Comparison of ENCODE assay signal across 1 mouse cellular context in the genomic region with DNA sequence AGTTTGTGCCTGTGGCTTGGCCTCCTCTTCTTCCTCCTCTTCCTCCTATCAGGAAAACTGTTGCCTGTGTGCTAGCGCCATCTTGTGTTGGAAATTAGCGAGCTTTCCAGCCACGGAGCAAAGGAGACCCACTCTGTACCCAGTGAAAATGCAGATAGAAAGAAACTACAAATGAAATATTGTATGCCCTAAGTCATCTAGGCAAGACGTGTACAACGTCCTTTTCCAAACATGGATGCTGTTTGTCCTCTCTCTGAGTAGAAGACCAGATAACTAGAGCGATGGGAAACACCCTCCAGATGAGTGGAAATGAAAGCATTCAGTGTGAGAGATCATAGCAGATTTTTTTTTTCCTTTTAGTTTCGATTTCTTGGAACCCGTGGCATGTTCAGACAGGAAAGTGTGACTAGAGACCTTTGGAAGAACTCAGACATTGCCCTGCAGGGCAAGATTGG.
TF ChIP-seq lines count a peak whose summit lies in the region.

A gene (plus strand): TSS at position 405 of the 455 bp plus-strand sequence.

TF ChIP-seq in CH12.LX, 34 proteins besides CTCF, POLR2A, EP300 and RAD21 (continued from another document):
- TF ChIP-seq SMC3 (IDR thresholded peaks at IDR 0.05; ENCODE audit: low read depth, low read length) (peak; percentile 76), ZNF384 (IDR thresholded peaks at IDR 0.05; ENCODE audit: low read depth, low read length) (peak; percentile 56), ELF1 (IDR thresholded peaks at IDR 0.05; ENCODE audit: low read depth, low read length) (0 out of 2 replicates have a peak, but pooled peaks have one; percentile 29), POLR2AphosphoS2 (IDR thresholded peaks at IDR 0.05; ENCODE audit: low read depth, low read length) (no peak), ETS1 (conservative IDR thresholded peaks at IDR 0.05; ENCODE audit: low read depth, low read length) (no peak), MXI1 (IDR thresholded peaks at IDR 0.05; ENCODE audit: low read depth, low read length) (no peak; the same call in 1 of the 2 replicates), RCOR1 (conservative IDR thresholded peaks at IDR 0.05; ENCODE audit: low read depth, low read length) (no peak), ZC3H11A (IDR thresholded peaks at IDR 0.05; ENCODE audit: low read depth, low read length) (0 out of 2 replicates have a peak, but pooled peaks have one; percentile 13)
